Mouse (Mus musculus) layer of hippocampus, postnatal 14 days (tissue): ENCODE measurements around the gene Rnf111. TPM values are rescaled to one million over a fixed set of nuclear protein-coding genes. Genes with fewer than 3 reads are reported as not detected.
"Not testable (repeated sequence)": the region's sequence is repeated elsewhere in the genome, so short reads cannot be mapped to it uniquely, and the experiment has no call there.

ENCODE experiments used
- DNase-seq, 2 experiments: peaks; one replicate each; pipeline ENCODE4 v3.0.0; 2021 to 2022; ENCODE audit warnings: low spot score in 2 of 2, mixed read lengths in 1 of 2
- total RNA-seq, 2 experiments: library from RNA; stranded (reverse); gene quantifications; 2 replicates each; pipeline ENCODE4 v1.2.3; 2021

Gene Rnf111
- total RNA-seq, 2 experiments from 2014 or later, result 38.0 TPM

DNA sequence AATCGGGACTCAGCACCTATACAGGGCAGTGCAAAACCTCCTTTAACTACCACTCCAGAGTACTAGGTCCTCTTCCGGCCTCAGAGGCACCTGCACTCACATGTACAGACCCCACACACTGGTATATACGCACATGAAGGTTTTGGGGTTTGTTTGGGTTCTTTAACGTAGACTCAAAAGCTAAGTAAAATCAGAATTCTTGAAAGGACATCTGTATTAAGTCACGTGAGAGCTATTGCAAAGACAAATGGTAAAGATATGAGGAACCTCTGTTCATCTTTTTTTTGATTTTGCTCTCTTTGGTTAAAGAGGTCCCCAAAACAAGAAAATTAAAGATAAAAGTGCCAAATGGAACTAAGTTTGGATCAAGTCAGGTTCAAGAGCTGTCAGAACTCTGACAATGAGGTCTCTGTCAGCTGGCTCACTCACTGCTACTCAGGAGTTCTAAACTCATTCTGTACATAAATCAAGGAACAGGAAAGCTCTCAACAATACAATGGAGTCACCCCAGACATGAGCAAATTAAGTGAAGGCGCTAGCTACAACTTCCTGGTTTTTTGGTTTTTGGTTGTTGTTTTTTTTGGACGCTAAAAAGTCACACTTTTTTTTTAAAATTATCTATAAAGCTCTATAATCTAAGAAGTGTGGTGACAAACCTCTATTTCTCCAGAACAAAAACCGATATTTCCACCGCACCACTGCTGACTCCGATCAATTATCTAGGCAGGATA is 1.1 kb downstream of the Rnf111 start:
- no peak for DNase-seq

DNA sequence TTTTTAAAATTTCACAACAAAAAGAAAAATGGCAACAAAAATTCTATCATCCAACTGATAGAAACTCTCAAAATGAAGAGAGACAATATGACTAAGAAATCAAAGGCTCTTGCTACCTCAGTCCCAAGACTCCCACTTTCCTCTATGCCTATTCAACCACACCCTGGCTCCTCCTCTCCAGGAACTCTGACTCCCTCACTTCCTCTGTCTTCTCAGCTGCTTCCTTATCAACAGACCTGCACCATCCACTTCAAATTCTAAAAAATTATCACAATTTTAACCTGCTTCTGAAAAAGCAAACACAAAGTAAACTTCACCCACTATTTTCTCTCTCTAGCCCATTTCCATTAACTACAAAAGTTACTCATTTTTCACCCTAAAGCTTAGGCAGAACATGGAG is 6.5 kb downstream of the Rnf111 start:
- no peak for DNase-seq

DNA sequence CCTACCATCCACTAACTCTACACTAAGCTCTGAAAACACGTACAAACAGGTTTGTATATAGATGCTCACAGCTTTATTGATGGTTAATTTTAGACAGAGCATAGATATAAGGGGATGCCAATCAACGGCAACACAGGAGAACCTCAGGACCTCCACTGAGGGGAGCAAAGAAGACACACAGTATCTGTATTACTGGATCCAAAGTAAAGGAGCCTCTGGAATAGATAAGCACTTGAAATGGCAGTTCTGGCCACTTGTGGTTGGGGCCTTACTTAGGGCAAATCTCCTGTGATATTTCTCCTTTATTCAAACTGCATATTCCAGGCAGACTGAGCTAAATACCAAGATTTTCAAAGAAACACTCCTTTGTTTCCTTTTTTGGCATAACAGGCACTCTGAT is 10.5 kb downstream of the Rnf111 start:
- no peak for DNase-seq

DNA sequence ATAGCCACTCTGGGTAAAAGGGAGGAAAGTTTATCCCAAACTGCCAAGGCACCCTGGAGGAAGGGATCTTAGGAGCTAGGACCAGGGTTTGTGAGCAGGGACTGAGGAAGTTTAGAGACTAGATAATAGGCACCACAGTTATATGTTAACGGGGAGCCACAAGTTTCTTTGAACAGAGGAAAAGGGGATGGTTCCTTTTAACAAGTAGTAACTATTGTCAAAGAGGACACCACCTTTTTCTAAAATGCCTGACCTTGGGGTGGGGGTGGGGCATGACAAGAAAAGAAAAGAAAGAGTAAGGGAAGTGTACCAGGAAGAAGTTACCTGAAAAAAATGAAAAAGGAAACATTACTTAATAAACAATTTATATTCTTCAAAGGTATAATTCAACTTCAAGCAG is 12.3 kb downstream of the Rnf111 start:
- no peak for DNase-seq

DNA sequence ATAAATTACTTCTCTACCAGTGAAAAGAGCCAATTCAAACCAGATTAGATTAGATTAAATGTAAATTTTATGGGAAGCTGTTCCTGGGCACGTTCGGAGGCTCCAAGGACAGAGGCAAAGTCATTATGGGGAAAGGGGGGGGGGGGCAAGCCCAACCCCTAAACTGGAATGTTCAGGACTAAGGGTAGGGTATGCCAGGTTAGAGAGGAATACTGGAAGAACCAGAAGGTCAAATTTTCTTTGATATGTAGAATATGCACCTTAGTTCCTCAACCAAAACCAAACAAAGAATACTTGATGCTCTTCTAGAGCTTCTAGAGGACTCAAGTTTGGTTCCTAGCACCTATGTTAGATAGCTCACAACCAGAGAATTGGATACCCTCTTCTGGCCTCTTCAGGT is 16.1 kb downstream of the Rnf111 start:
- no peak for DNase-seq

DNA sequence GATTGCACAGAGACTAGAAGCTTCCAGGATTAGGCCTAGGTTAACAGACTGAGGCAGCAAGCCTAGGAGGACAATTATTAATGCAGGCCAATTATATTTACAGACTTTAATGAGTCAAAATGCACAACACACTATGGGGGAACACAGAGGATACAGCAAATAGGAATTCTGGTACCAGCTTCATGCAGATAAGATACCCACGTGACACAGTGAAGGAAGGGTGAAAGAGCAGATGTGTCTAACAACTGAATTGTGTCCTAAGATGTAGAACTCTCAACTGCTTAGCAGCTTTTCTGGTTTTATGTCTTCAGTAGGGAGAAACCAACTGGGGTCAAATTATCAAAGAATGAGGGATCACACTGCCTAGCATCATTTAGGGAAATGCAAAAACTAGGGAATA is 17.7 kb downstream of the Rnf111 start:
- no peak for DNase-seq

DNA sequence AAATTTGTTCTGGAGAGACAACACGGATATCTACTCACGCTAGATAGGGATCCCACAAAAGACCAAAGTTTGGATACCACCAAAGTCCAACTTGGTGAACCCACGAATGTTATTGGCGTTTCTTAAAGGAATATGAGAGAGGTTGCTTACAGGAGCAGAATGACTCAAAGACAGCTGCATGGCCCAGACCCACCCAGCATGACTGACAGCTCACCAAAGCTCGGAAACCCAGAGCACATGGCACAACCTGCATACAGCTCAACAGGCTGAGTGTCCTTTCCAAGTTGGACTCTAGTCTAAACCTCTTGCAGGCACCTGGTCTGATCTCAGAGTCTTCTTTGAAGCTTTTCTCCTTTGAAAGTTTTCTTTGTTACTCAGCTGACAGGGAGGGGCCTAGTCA is 20.0 kb downstream of the Rnf111 start:
- DNase-seq, result no peak

GRCm38 (mm10) chr9:70481872-70482271 is 21.7 kb downstream of the Rnf111 start:
- no peak for DNase-seq

DNA sequence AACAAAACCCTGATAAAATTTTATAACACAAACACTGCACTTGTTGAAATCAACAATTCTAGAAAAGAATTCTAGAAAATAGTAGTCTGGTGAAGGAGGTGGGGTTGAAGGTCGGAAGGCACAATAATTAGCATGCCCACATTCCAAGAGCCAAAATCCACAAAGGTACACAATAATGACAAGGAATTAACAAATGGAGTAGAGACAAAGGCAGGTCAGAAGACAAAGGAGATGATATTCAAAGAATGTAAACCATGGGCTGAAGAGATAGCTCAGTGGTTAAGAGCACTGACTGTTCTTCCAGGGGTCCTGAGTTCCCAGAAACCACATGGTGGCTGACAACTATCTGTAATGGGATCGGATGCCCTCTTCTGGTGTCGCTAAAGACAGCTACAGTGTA is 26.3 kb downstream of the Rnf111 start:
- DNase-seq, result no peak

GRCm38 (mm10) chr9:70475777-70476270 is 27.7 kb downstream of the Rnf111 start:
- DNase-seq, result no peak

DNA sequence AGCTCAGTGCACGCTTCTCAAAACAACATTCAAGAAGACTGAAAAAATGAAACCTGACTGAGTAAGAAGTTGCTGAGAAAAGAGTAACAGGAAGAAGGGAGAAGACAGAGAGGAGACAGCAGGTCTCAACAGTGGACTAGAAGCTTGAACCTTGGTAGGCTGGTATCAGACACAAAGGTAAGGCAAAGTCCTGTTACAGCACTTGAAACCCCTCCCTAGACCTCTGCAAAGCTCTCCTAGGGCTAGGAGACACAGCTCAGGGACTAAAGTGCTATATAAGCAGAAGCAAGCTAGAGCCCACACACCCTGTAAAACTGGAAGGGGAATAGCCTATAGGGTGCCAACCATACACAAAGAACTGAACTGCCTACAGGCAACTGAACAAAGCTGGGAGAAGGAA is 30.1 kb downstream of the Rnf111 start:
- no peak for DNase-seq

GRCm38 (mm10) chr9:70463091-70463490 is 40.4 kb downstream of the Rnf111 start:
- DNase-seq, result not testable (repeated sequence)

DNA sequence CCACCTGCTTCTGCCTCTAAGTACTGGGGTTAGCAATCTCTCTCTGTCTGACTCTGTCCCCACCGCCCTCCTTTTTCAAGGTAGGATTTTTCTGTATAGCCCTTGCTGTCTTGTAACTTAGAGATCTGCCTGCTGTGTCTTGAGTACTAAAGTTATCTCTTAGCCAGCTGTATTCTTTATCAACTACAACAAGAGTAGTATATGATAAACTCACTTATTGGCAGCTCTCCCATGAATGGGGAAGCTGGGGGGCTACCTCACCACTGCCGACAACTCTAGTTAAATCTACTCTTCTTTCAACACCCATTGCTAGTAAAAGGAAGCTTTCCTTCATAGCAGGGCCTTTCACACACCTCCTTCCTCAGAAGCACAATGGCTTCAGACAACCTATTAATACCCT is 51.2 kb downstream of the Rnf111 start:
- DNase-seq, result no peak

DNA sequence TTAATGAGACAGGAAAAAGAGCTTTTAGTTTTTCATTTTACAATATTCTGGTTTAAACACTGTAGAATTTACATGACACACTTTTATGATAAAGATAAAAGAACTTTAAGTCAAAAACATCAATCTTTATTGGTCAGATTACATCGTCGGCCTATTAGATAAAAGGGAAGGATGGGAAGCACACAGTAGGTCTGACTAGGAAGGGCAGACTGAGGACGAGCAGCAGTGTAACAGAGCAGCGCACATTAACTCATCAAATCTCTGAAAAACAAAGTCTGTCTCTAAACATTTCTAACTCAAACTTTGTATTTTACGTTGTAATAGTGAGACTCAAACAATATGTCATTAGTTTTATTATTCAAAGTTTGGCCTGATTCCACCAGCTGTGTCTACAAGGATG is 54.5 kb downstream of the Rnf111 start:
- no peak for DNase-seq

- DNase-seq, result no peak
These were observed 63.6 kb downstream of the Rnf111 start for GRCm38 (mm10) chr9:70439959-70440358.

DNA sequence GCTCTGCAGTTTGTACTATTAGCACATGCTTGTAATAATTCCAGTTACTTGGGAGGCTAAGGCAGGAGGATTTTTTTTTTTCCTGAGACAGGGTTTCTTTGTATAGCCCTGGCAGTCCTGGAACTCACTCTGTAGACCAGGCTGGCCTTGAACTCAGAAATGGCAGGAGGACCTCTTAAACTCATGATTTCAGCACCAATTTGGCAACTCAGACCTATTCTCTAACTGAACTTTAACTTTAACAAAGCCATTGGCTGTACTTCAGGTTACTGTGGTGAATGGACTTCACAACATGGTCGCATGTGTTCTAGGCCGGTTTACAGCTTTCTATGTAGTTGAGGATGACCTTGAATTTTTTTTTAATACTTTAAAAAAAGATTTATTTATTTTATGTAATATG is 80.9 kb downstream of the Rnf111 start:
- DNase-seq, result no peak

- DNase-seq, result peak; percentile 77 to 90
These were observed 82.1 kb downstream of the Rnf111 start, which contains the start of gene Ccnb2 for GRCm38 (mm10) chr9:70421257-70422056. Ccnb2 (minus strand) TSS chr9:70421547.

- no peak for DNase-seq
These were observed 87.1 kb downstream of the Rnf111 start for GRCm38 (mm10) chr9:70416412-70416811.

- no peak for DNase-seq
These were observed 90.5 kb downstream of the Rnf111 start for GRCm38 (mm10) chr9:70413038-70413437.

DNA sequence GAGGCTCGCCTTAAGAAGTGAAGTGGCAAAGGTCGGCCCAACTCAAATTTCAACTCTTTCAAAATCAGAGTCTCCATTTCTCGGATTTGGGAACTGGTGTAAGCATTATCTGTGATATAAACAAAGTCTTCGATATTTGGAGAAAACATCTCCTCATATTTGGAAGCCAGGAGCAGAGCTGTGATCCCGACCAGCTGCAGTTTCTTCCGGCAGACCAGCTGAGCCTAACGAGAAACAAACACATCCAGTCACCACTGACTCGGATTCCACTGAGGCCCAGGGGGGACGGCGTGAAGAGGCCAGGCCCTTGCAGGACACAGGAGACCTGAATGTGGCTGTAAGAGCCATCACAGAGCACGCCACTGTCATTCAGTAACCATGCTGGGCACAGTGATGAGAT is 92.9 kb downstream of the Rnf111 start:
- DNase-seq, result no peak

DNA sequence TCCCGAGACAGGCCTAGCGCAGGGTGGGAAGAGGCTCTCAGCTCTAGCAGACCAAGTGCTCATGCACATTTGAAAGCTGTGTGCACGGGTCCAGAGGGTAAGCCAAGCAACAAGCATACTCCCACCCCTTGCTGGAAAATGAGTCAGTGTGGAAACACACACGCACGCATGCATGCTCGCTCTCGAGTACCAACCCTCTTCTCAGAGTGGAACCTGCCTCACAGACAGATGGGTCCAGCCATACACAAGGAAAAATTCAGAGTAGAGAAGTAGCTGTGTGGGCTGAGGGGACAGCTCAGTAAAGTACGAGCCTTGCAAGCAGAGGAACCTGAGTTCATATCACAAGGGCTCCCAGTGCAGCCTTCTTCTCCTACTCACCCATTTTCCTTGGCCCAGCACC is 93.8 kb downstream of the Rnf111 start:
- DNase-seq, result no peak

DNA sequence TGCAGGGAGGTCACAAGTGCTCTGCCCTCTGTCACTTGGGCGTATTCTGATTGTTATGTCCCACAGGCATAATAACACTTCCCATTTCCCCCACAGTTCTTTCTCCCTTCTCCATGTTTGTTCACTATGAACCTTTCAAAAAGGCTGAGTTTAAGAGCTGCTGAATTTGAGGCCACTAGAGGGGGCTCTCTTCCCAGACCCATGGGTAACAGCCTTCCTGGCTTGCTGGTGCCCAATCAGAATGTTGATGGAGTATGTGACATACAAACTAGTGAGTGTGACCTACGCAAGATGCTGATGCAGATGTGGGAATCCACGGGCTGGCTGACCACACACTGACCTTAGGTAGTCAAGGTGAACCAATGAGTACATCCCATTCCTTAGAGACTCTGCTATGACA is 94.7 kb downstream of the Rnf111 start:
- peak in 1 of 2 experiments; percentile 29 for DNase-seq
